14 mouse cellular contexts compared by ENCODE assay signal in genomic region chr9:48638176-48638803, GRCm38 (mm10). TPM values are rescaled to one million over a fixed set of nuclear protein-coding genes. Genes with fewer than 3 reads are reported as not detected.
DNase-seq lines count a peak whose midpoint lies in the region; ATAC-seq and TF ChIP-seq lines count a peak whose summit lies in the region.
"Had no signal": no experiment of that assay in that cellular context is flagged by ENCODE, and none has a peak within 500 bp of the region (broad histone marks: within the 10 kb centered on the region; RNA-seq: fewer than 3 reads in every experiment).

No protein-coding gene starts in this region.

- H3K36me3 ChIP-seq in forebrain, embryonic 13.5 days (ENCODE audit: poor library complexity, severe bottlenecking): no peaks in the 10 kb centered on the region
- no peaks in the 10 kb centered on the region for H3K36me3 ChIP-seq in limb, embryonic 14.5 days (ENCODE audit: control insufficient read depth, insufficient read depth, low read length)

- H3K4me3 ChIP-seq in left cerebral cortex, adult 2 months: 0 out of 2 replicates have a peak overlapping the region, but pooled peaks have one; percentile 9
- H3K4me3 ChIP-seq in forebrain, embryonic 13.5 days: no peak overlapping the region
- no peak overlapping the region for H3K4me3 ChIP-seq in limb, embryonic 14.5 days (replicated peaks; ENCODE audit: low read length)
- no peak overlapping the region for H3K4me3 ChIP-seq in cerebellum, adult 2 months (replicated peaks; ENCODE audit: insufficient read depth, low read depth, low read length)
- H3K4me3 ChIP-seq: gastrocnemius, adult 2 months had no signal

- no peak overlapping the region for H3K27ac ChIP-seq in left cerebral cortex, adult 2 months
- no peak overlapping the region for H3K27ac ChIP-seq in forebrain, embryonic 13.5 days
- H3K27ac ChIP-seq in limb, embryonic 14.5 days (replicated peaks; ENCODE audit: low read depth, low read length): no peak overlapping the region
- H3K27ac ChIP-seq in cerebellum, adult 2 months (ENCODE audit: insufficient read depth, low read length): no peak overlapping the region
- H3K27ac ChIP-seq: gastrocnemius, adult 2 months had no signal

- peak; percentile 63; the same call in 1 of the 2 replicates for ATAC-seq in forebrain, embryonic 13.5 days
- ATAC-seq in limb, embryonic 14.5 days (ENCODE audit: low FRiP score, low read depth): no peak
- ATAC-seq: hindbrain, embryonic 16.5 days had no signal

- no peaks in the 10 kb centered on the region for H3K9me3 ChIP-seq in forebrain, embryonic 13.5 days (replicated peaks)
- H3K9me3 ChIP-seq in limb, embryonic 14.5 days (ENCODE audit: control insufficient read depth, low read length): no peaks in the 10 kb centered on the region

- no peaks in the 10 kb centered on the region for H3K4me1 ChIP-seq in forebrain, embryonic 13.5 days
- no peaks in the 10 kb centered on the region for H3K4me1 ChIP-seq in limb, embryonic 14.5 days (ENCODE audit: control insufficient read depth, insufficient read depth, low read length)
- no peaks in the 10 kb centered on the region for H3K4me1 ChIP-seq in cerebellum, adult 2 months (ENCODE audit: control insufficient read depth, insufficient read depth, low read length)

- TF ChIP-seq POLR2A in limb, embryonic 14.5 days (IDR thresholded peaks at IDR 0.05; ENCODE audit: borderline replicate concordance, extremely low read depth, insufficient read depth, insufficient read length): no peak
- no peak for TF ChIP-seq POLR2A in cerebellum, adult 2 months (IDR thresholded peaks at IDR 0.05; ENCODE audit: borderline replicate concordance, insufficient read depth, low read length)

- H3K27me3 ChIP-seq in forebrain, embryonic 13.5 days: peaks cover 24% of the 10 kb centered on the region
- H3K27me3 ChIP-seq in limb, embryonic 14.5 days (ENCODE audit: control insufficient read depth, insufficient read depth, low read length): no peaks in the 10 kb centered on the region
- H3K27me3 ChIP-seq in cerebellum, adult 2 months (ENCODE audit: control insufficient read depth, insufficient read depth, low read length): no peaks in the 10 kb centered on the region

- intact Hi-C loops in left cerebral cortex, adult 2 months (cut with DNase I): no loop called here

- 62% methylated on average over 15 of the region's 15 CpGs for WGBS in forebrain, embryonic 13.5 days
- 60% methylated on average over 15 of the region's 15 CpGs for WGBS in limb, embryonic 14.5 days
- WGBS in cerebellum, adult 2 months: 59% methylated on average over 15 of the region's 15 CpGs

- H3K9ac ChIP-seq in forebrain, embryonic 13.5 days: no peak overlapping the region
- no peak overlapping the region for H3K9ac ChIP-seq in limb, embryonic 14.5 days (ENCODE audit: low read depth, low read length, severe bottlenecking)

- TF ChIP-seq CTCF in left cerebral cortex, adult 2 months (IDR thresholded peaks at IDR 0.05): no peak
- no peak for TF ChIP-seq CTCF in cerebellum, adult 2 months (IDR thresholded peaks at IDR 0.05; ENCODE audit: borderline replicate concordance, insufficient read depth, low read depth, low read length)

- no peak overlapping the region for H3K4me2 ChIP-seq in forebrain, embryonic 13.5 days
- H3K4me2 ChIP-seq in limb, embryonic 14.5 days (replicated peaks; ENCODE audit: low read depth, low read length, severe bottlenecking): no peak overlapping the region

- peak in 1 of 2 experiments; percentile 9 for DNase-seq in left cerebral cortex, adult 2 months (ENCODE audit: extremely low spot score in 1 of 2, low spot score in 2 of 2)
- no peak for DNase-seq in left cerebral cortex, adult 11 months (ENCODE audit: low spot score)
- peak; percentile 27 to 35 for DNase-seq in right cerebral cortex, postnatal 10 days (ENCODE audit: low spot score in 2 of 2)
- DNase-seq in right cerebral cortex, postnatal 36 days (ENCODE audit: low spot score in 2 of 2): no peak
- DNase-seq in limb, embryonic 14.5 days (ENCODE audit: low spot score): peak; percentile 1
- no peak for DNase-seq in cerebellum, adult 2 months
- DNase-seq: adrenal gland, postnatal 25 days; gastrocnemius, adult 2 months; heart, postnatal 10 days; kidney, adult 2 months; kidney, postnatal 36 days had no signal

RNA-seq across cellular contexts. Expression of gene Nnmt, which starts 33.3 kb away (rescaled TPM):
- total RNA-seq in left cerebral cortex, adult 2 months (2021): 1 to 10 TPM in 1 of 2 experiments, under 1 TPM in 1; 0.57 to 1.4 TPM
- 0.40 TPM in 1 of 2 replicates, not detected in the other for polyA plus RNA-seq in forebrain, embryonic 13.5 days (2015; fragmentation: Nextera tagmentation; extraction: Ambion mirVana)
- polyA plus RNA-seq in limb, embryonic 14.5 days (2012; rRNA removed): 2.9 and 3.1 TPM in 2 replicates
- 11.2 and 13.4 TPM in 2 replicates for polyA plus RNA-seq in limb, embryonic 14.5 days (2014; fragmentation: Nextera tagmentation; extraction: Ambion mirVana)
- polyA plus RNA-seq in cerebellum, adult 2 months (2012; rRNA removed): 0.10 and 0.14 TPM in 2 replicates
- total RNA-seq: monocyte, adult 5-6 weeks had no signal

Comparison
In these comparisons a context has a peak if more than half of its experiments do, and no peak if none do; other contexts are left out.
1. DNase-seq: peak in right cerebral cortex, postnatal 10 days (2 of 2) and limb, embryonic 14.5 days (single experiment); none in left cerebral cortex, adult 11 months (single experiment), right cerebral cortex, postnatal 36 days (0 of 2) and cerebellum, adult 2 months (0 of 2).